Mouse (Mus musculus): Measurements from ENCODE around the gene Rab21. TPM values are rescaled to one million over a fixed set of nuclear protein-coding genes. Genes with fewer than 3 reads are reported as not detected.

The Rab21 gene
- polyA plus RNA-seq, 1 experiment, result 40.8 TPM

DNA sequence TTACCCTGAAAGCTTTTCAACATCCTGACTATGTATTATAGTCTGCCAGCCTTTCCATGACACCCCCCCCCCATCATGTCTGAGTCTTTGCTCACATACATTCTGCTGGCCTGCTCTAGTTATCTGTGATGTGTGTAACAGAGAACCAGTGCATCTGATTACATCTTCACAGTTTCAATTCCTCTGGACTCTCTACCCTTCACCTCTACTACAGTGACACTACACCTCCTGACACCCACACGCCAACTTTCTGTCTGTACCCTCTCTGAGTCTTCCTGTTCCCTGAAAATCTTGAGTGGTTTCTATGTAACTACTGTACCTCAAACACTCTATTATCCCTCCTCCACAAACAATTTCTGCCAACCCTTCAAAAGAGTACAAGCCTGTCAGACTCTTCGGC is 69.9 kb downstream of the Rab21 start:
- Histone ChIP-seq H3K4me3 (ENCODE audit: insufficient read depth, low read length) (no peak overlapping the region), H3K4me1 (ENCODE audit: control insufficient read depth, insufficient read depth, low read length) (peaks cover 8% of the 10 kb centered on the region), H3K27ac (ENCODE audit: insufficient read depth, low read length) (no peak overlapping the region)
- no peak for TF ChIP-seq CTCF (IDR thresholded peaks at IDR 0.05; ENCODE audit: extremely low read depth, insufficient read depth, low read length)
- TF ChIP-seq POLR2A (IDR thresholded peaks at IDR 0.05; ENCODE audit: extremely low read depth, insufficient read depth, low read length), result no peak

DNA sequence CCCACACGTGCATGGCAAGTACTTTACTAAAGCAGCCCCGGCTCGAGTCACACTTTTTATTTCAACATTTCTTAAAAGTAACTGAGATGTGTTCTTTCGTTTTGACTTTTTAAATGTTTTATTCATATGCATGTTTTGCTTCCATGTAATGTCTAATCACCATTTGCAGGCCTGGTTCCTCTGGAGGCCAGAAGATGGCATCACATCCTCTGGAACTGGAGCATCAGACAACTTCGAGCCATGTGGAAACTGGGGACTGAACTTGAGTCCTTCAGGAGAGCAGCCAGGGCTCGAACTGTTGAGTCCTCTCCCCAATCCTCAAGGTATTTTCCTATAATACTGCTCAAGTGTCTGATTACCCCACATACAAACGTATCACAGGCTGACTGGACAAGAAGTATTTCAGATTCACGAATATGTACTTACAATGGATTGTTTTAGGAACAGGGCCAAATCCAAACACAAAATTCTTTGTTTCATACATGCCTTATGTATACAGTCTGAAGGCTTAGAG is 74.3 kb downstream of the Rab21 start:
- H3K4me1 ChIP-seq (ENCODE audit: control insufficient read depth, insufficient read depth, low read length), result peaks cover 4% of the 10 kb centered on the region
- no peak for TF ChIP-seq POLR2A (IDR thresholded peaks at IDR 0.05; ENCODE audit: extremely low read depth, insufficient read depth, low read length)
- peak; percentile 45; the same call in 1 of the 2 replicates for TF ChIP-seq CTCF (IDR thresholded peaks at IDR 0.05; ENCODE audit: extremely low read depth, insufficient read depth, low read length)
- no peak overlapping the region for H3K4me3 ChIP-seq (ENCODE audit: insufficient read depth, low read length)
- no peak overlapping the region for H3K27ac ChIP-seq (ENCODE audit: insufficient read depth, low read length)

DNA sequence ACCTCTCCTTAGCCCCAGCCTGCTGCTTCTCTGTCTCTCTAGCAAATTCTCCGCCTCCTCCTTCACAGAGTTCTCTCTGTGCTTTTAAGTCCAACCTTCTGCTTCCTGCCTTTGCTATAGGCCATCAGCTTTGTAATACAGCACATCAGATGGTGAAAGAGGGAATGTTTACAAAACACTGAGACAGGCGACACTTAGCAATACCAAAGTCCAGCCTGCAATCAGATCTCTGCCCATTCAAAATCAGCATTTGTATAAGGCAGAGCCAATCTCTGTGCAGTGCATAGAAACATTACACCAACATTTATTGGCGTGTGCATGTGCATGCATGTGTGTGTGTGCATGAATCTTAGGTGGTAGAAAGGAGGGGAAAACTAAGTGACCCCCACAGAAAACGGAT is 77.5 kb downstream of the Rab21 start:
- no peak for TF ChIP-seq CTCF (IDR thresholded peaks at IDR 0.05; ENCODE audit: extremely low read depth, insufficient read depth, low read length)
- TF ChIP-seq POLR2A (IDR thresholded peaks at IDR 0.05; ENCODE audit: extremely low read depth, insufficient read depth, low read length), result no peak
- Histone ChIP-seq H3K4me3 (ENCODE audit: insufficient read depth, low read length) (no peak overlapping the region), H3K4me1 (ENCODE audit: control insufficient read depth, insufficient read depth, low read length) (peaks cover 4% of the 10 kb centered on the region), H3K27ac (ENCODE audit: insufficient read depth, low read length) (no peak overlapping the region)

Other genes starting within 250 kb of the Rab21 start
- 1.5 and 1.8 TPM in 2 replicates for gene Tph2, start 130.6 kb downstream of the Rab21 start, polyA plus RNA-seq (2012; rRNA removed)
- 30.8 and 31.3 TPM in 2 replicates for gene Tbc1d15, start 64.1 kb downstream of the Rab21 start, polyA plus RNA-seq (2012; rRNA removed)
- gene Tmem19, start 46.9 kb upstream of the Rab21 start, polyA plus RNA-seq (2012; rRNA removed), result 31.2 and 33.5 TPM in 2 replicates
- 12.9 and 13.2 TPM in 2 replicates for gene Thap2, start 68.8 kb upstream of the Rab21 start, polyA plus RNA-seq (2012; rRNA removed)
- 103 and 105 TPM in 2 replicates for gene Zfc3h1, start 69.4 kb upstream of the Rab21 start, polyA plus RNA-seq (2012; rRNA removed)

Data from cortical plate, adult 2 months (tissue).